Mouse (Mus musculus) thymus, adult 2 months (tissue): ENCODE data around the gene Ttc6.

Experiments
- CTCF ChIP-seq: fragments of 200-500 bp; IDR thresholded peaks from 2 replicates; pipeline ENCODE4 v1.5.1; 2012; ENCODE audit warnings: mild to moderate bottlenecking, control low read depth, low read length, moderate library complexity, borderline replicate concordance; ENCODE audit not compliant: control insufficient read depth, poor library complexity, insufficient read depth; ENCODE audit errors: extremely low read depth
- POLR2A ChIP-seq: fragments of 200-500 bp; IDR thresholded peaks from 2 replicates; pipeline ENCODE4 v1.6.1; 2012; ENCODE audit warnings: mild to moderate bottlenecking, low read length, control low read depth, moderate library complexity; ENCODE audit not compliant: control insufficient read depth, poor library complexity, insufficient read depth; ENCODE audit errors: extremely low read depth

- TF ChIP-seq CTCF (no peak), POLR2A (no peak)
These were observed 223.6 kb downstream of the Ttc6 start for GRCm38 (mm10) chr12:57787471-57787870.
